Mouse (Mus musculus): ENCODE measurements around the gene Syf2. TPM values are rescaled to one million over a fixed set of nuclear protein-coding genes. Genes with fewer than 3 reads are reported as not detected.
"Not testable (repeated sequence)": the region's sequence is repeated elsewhere in the genome, so short reads cannot be mapped to it uniquely, and the experiment has no call there.

Syf2 gene
- polyA plus RNA-seq (2015; fragmentation: Nextera tagmentation; extraction: Ambion mirVana): 49.1 and 78.9 TPM in 2 replicates

GRCm38 (mm10) chr4:134930684-134931481, at the start of gene Syf2:
Gene Syf2, plus strand, starts transcription at chr4:134930898.
- H3K27me3 ChIP-seq (ENCODE audit: control insufficient read depth, insufficient read depth, low read length): no peaks in the 10 kb centered on the region
- peaks cover 17% of the 10 kb centered on the region for H3K4me1 ChIP-seq (ENCODE audit: control insufficient read depth, insufficient read depth, low read length)
- H3K9ac ChIP-seq (ENCODE audit: low read length): peak within 1 kb of the TSS; percentile 87
- under 1% methylated on average over 68 of the region's 68 CpGs for WGBS
- peak within 1 kb of the TSS; percentile 86 for H3K4me3 ChIP-seq (ENCODE audit: low read length)
- peaks cover 49% of the 10 kb centered on the region for H3K36me3 ChIP-seq (ENCODE audit: control insufficient read depth, insufficient read depth)
- peak; percentile 94 for ATAC-seq (replicated peaks; ENCODE audit: extremely low read depth, insufficient read depth, low FRiP score)
- no peaks in the 10 kb centered on the region for H3K9me3 ChIP-seq (replicated peaks; ENCODE audit: control insufficient read depth, low read length)
- H3K27ac ChIP-seq (ENCODE audit: low read length): peak within 1 kb of the TSS; percentile 81
- peak within 1 kb of the TSS; percentile 87 for H3K4me2 ChIP-seq (ENCODE audit: low read depth, low read length)

- no peaks in the 10 kb centered on the region for H3K36me3 ChIP-seq (ENCODE audit: control insufficient read depth, insufficient read depth)
- 0 out of 2 replicates have a peak overlapping the region, but pooled peaks have one; percentile 4 for H3K9ac ChIP-seq (ENCODE audit: low read length)
- H3K27me3 ChIP-seq (ENCODE audit: control insufficient read depth, insufficient read depth, low read length): no peaks in the 10 kb centered on the region
- H3K4me3 ChIP-seq (ENCODE audit: low read length): no peak overlapping the region
- no peaks in the 10 kb centered on the region for H3K9me3 ChIP-seq (replicated peaks; ENCODE audit: control insufficient read depth, low read length)
- H3K4me1 ChIP-seq (ENCODE audit: control insufficient read depth, insufficient read depth, low read length): peaks cover 11% of the 10 kb centered on the region; the same call in 1 of the 2 replicates
- H3K4me2 ChIP-seq (ENCODE audit: low read depth, low read length): no peak overlapping the region
- ATAC-seq (replicated peaks; ENCODE audit: extremely low read depth, insufficient read depth, low FRiP score): 0 out of 2 replicates have a peak, but pooled peaks have one; percentile 24
- H3K27ac ChIP-seq (ENCODE audit: low read length): peak overlapping the region; percentile 82
- WGBS: 22% methylated on average over 7 of the region's 7 CpGs
Measured at GRCm38 (mm10) chr4:134883266-134883665, 47.4 kb upstream of the Syf2 start.

GRCm38 (mm10) chr4:134883808-134884207, 46.9 kb upstream of the Syf2 start:
- peak overlapping the region; percentile 82 for H3K27ac ChIP-seq (ENCODE audit: low read length)
- no peak overlapping the region for H3K9ac ChIP-seq (ENCODE audit: low read length)
- no peak overlapping the region for H3K4me3 ChIP-seq (ENCODE audit: low read length)
- peaks cover 11% of the 10 kb centered on the region; the same call in 1 of the 2 replicates for H3K4me1 ChIP-seq (ENCODE audit: control insufficient read depth, insufficient read depth, low read length)
- WGBS: 54% methylated on average over 10 of the region's 10 CpGs
- H3K4me2 ChIP-seq (ENCODE audit: low read depth, low read length): peak overlapping the region; percentile 16; the same call in 1 of the 2 replicates
- peak; percentile 83 for ATAC-seq (replicated peaks; ENCODE audit: extremely low read depth, insufficient read depth, low FRiP score)
- H3K36me3 ChIP-seq (ENCODE audit: control insufficient read depth, insufficient read depth): no peaks in the 10 kb centered on the region
- H3K27me3 ChIP-seq (ENCODE audit: control insufficient read depth, insufficient read depth, low read length): no peaks in the 10 kb centered on the region
- 0 out of 2 replicates have a peak, but pooled peaks cover under 1% of the 10 kb centered on the region for H3K9me3 ChIP-seq (replicated peaks; ENCODE audit: control insufficient read depth, low read length)

- Histone ChIP-seq H3K27me3 (ENCODE audit: control insufficient read depth, insufficient read depth, low read length) (no peaks in the 10 kb centered on the region), H3K9ac (ENCODE audit: low read length) (no peak overlapping the region), H3K4me2 (ENCODE audit: low read depth, low read length) (peak overlapping the region; percentile 16; the same call in 1 of the 2 replicates), H3K4me3 (ENCODE audit: low read length) (no peak overlapping the region), H3K9me3 (replicated peaks; ENCODE audit: control insufficient read depth, low read length) (0 out of 2 replicates have a peak, but pooled peaks cover 3% of the 10 kb centered on the region), H3K27ac (ENCODE audit: low read length) (peak overlapping the region; percentile 82), H3K4me1 (ENCODE audit: control insufficient read depth, insufficient read depth, low read length) (peaks cover 11% of the 10 kb centered on the region; the same call in 1 of the 2 replicates), H3K36me3 (ENCODE audit: control insufficient read depth, insufficient read depth) (no peaks in the 10 kb centered on the region)
- no peak for ATAC-seq (replicated peaks; ENCODE audit: extremely low read depth, insufficient read depth, low FRiP score)
- 67% methylated on average over 4 of the region's 4 CpGs for WGBS
Measured at GRCm38 (mm10) chr4:134884364-134884763, 46.3 kb upstream of the Syf2 start.

- Histone ChIP-seq H3K27ac (ENCODE audit: low read length) (no peak overlapping the region), H3K4me1 (ENCODE audit: control insufficient read depth, insufficient read depth, low read length) (no peaks in the 10 kb centered on the region), H3K9me3 (replicated peaks; ENCODE audit: control insufficient read depth, low read length) (0 out of 2 replicates have a peak, but pooled peaks cover 3% of the 10 kb centered on the region), H3K27me3 (ENCODE audit: control insufficient read depth, insufficient read depth, low read length) (no peaks in the 10 kb centered on the region), H3K4me2 (ENCODE audit: low read depth, low read length) (no peak overlapping the region), H3K9ac (ENCODE audit: low read length) (no peak overlapping the region), H3K4me3 (ENCODE audit: low read length) (no peak overlapping the region), H3K36me3 (ENCODE audit: control insufficient read depth, insufficient read depth) (peaks cover 13% of the 10 kb centered on the region)
- 75% methylated on average over 6 of the region's 6 CpGs for WGBS
- ATAC-seq (replicated peaks; ENCODE audit: extremely low read depth, insufficient read depth, low FRiP score): no peak
Measured at GRCm38 (mm10) chr4:134892096-134892495, 38.6 kb upstream of the Syf2 start.

GRCm38 (mm10) chr4:134897256-134897655, 33.4 kb upstream of the Syf2 start:
- H3K9ac ChIP-seq (ENCODE audit: low read length): no peak overlapping the region
- H3K4me2 ChIP-seq (ENCODE audit: low read depth, low read length): no peak overlapping the region
- H3K9me3 ChIP-seq (replicated peaks; ENCODE audit: control insufficient read depth, low read length): no peaks in the 10 kb centered on the region
- WGBS: 92% methylated on average over 6 of the region's 6 CpGs
- H3K36me3 ChIP-seq (ENCODE audit: control insufficient read depth, insufficient read depth): peaks cover 41% of the 10 kb centered on the region
- H3K4me1 ChIP-seq (ENCODE audit: control insufficient read depth, insufficient read depth, low read length): no peaks in the 10 kb centered on the region
- H3K27me3 ChIP-seq (ENCODE audit: control insufficient read depth, insufficient read depth, low read length): no peaks in the 10 kb centered on the region
- H3K4me3 ChIP-seq (ENCODE audit: low read length): no peak overlapping the region
- no peak for ATAC-seq (replicated peaks; ENCODE audit: extremely low read depth, insufficient read depth, low FRiP score)
- H3K27ac ChIP-seq (ENCODE audit: low read length): no peak overlapping the region

- no peak for ATAC-seq (replicated peaks; ENCODE audit: extremely low read depth, insufficient read depth, low FRiP score)
- peaks cover 66% of the 10 kb centered on the region for H3K36me3 ChIP-seq (ENCODE audit: control insufficient read depth, insufficient read depth)
Measured at GRCm38 (mm10) chr4:134901126-134901525, 29.6 kb upstream of the Syf2 start.

GRCm38 (mm10) chr4:134903046-134903445, 27.7 kb upstream of the Syf2 start:
- no peak overlapping the region for H3K4me2 ChIP-seq (ENCODE audit: low read depth, low read length)
- H3K4me3 ChIP-seq (ENCODE audit: low read length): no peak overlapping the region
- no peaks in the 10 kb centered on the region for H3K4me1 ChIP-seq (ENCODE audit: control insufficient read depth, insufficient read depth, low read length)
- H3K27ac ChIP-seq (ENCODE audit: low read length): no peak overlapping the region
- 86% methylated on average over 7 of the region's 7 CpGs for WGBS
- H3K9me3 ChIP-seq (replicated peaks; ENCODE audit: control insufficient read depth, low read length): no peaks in the 10 kb centered on the region
- no peak for ATAC-seq (replicated peaks; ENCODE audit: extremely low read depth, insufficient read depth, low FRiP score)
- no peak overlapping the region for H3K9ac ChIP-seq (ENCODE audit: low read length)
- H3K36me3 ChIP-seq (ENCODE audit: control insufficient read depth, insufficient read depth): peaks cover 66% of the 10 kb centered on the region
- no peaks in the 10 kb centered on the region for H3K27me3 ChIP-seq (ENCODE audit: control insufficient read depth, insufficient read depth, low read length)

More at GRCm38 (mm10) chr4:134901126-134901525, 29.6 kb upstream of the Syf2 start:
- Histone ChIP-seq H3K27ac (ENCODE audit: low read length) (no peak overlapping the region), H3K9me3 (replicated peaks; ENCODE audit: control insufficient read depth, low read length) (no peaks in the 10 kb centered on the region), H3K4me3 (ENCODE audit: low read length) (no peak overlapping the region), H3K4me2 (ENCODE audit: low read depth, low read length) (no peak overlapping the region), H3K9ac (ENCODE audit: low read length) (no peak overlapping the region), H3K27me3 (ENCODE audit: control insufficient read depth, insufficient read depth, low read length) (no peaks in the 10 kb centered on the region), H3K4me1 (ENCODE audit: control insufficient read depth, insufficient read depth, low read length) (no peaks in the 10 kb centered on the region)
- WGBS: 93% methylated on average over 8 of the region's 8 CpGs

GRCm38 (mm10) chr4:134911406-134911805, 19.3 kb upstream of the Syf2 start:
- not testable (repeated sequence) for H3K27me3 ChIP-seq (ENCODE audit: control insufficient read depth, insufficient read depth, low read length); H3K27ac ChIP-seq (ENCODE audit: low read length); H3K9me3 ChIP-seq (replicated peaks; ENCODE audit: control insufficient read depth, low read length); H3K4me3 ChIP-seq (ENCODE audit: low read length); H3K4me2 ChIP-seq (ENCODE audit: low read depth, low read length); H3K9ac ChIP-seq (ENCODE audit: low read length); ATAC-seq (replicated peaks; ENCODE audit: extremely low read depth, insufficient read depth, low FRiP score)
- peaks cover 16% of the 10 kb centered on the region for H3K4me1 ChIP-seq (ENCODE audit: control insufficient read depth, insufficient read depth, low read length)
- 97% methylated on average over 6 of the region's 8 CpGs for WGBS
- peaks cover 38% of the 10 kb centered on the region for H3K36me3 ChIP-seq (ENCODE audit: control insufficient read depth, insufficient read depth)
